Mouse (Mus musculus): ENCODE data around the gene Fam205a3.
"Not testable (repeated sequence)": the region's sequence is repeated elsewhere in the genome, so short reads cannot be mapped to it uniquely, and the experiment has no call there.

The Fam205a3 gene

DNA sequence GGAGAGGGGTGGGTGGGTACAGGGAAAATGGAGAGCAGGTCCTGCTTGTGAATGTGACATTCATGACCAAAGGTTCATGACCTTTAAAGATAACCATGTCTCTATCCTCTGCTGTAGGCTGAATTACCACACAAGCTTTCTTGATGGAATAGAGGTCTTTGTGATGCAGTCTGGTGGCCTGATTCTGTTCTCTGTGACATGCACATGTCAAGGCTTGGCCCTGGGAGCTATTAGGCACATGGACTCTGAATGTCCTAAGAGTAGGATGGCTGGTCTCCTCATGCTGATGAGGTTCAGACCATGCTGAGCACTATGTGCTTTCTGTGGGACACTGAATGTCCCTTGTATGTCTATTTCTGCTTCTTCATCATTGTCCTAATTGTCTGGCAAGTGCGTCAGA, at the start of gene Fam205a3:
Gene Fam205a3 (plus strand): TSS at position 301 of the 400 bp plus-strand sequence.
- DNase-seq, result not testable (repeated sequence)

DNA sequence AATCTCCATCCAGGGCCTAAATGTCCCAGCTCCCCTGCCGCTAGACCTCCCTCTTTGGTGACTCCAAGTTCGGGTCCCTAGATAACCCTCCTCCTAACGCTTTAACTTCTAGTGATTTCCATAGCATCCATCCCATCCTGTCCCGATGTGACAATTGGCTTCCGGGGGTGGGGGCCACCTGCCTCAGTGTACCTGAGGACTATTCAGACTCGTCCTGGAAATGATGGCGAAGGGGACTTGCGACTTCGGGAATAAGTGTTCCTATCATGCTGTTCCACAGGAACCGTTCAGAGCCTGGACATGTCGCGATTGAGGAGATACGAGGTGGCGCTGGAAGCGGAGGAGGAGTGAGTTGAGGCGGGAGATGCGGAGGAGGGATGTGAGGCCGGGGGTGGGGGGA, 24.2 kb upstream of the Fam205a3 start, which contains the start of gene Gm21953:
Gene Gm21953 (plus strand): TSS at position 301 of the 400 bp plus-strand sequence.
- DNase-seq, result not testable (repeated sequence)

All from spleen, adult 18-20 months (tissue).